Mouse (Mus musculus) forebrain, embryonic 15.5 days (tissue): ENCODE measurements at regions not wholly inside any gene's neighbourhood (a gene's known extent, or its start where the extent isn't known, plus 50 kb on each side); places are given as distances from the start of the nearest gene placed in this dataset.

Experiments
- ATAC-seq: fragments of 200-750 bp; cut with Nextera tagmentation; replicated peaks from 2 replicates; pipeline ENCODE4 v1.8.0; 2017; ENCODE audit warnings: mild to moderate bottlenecking, moderate TSS enrichment, moderate library complexity
- H3K27ac ChIP-seq: fragments of 300-500 bp; sonication (generic); replicated peaks from 2 replicates; pipeline ENCODE4 v1.5.1; 2015; ENCODE audit warnings: mild to moderate bottlenecking, inconsistent platforms
- H3K27me3 ChIP-seq: fragments of 300-500 bp; sonication (generic); 2 replicates; pipeline ENCODE4 v1.6.1; 2015; ENCODE audit warnings: inconsistent platforms
- H3K36me3 ChIP-seq: fragments of 300-500 bp; sonication (generic); 2 replicates; pipeline ENCODE4 v1.6.1; 2015; ENCODE audit warnings: mild to moderate bottlenecking, inconsistent platforms
- H3K4me1 ChIP-seq: fragments of 300-500 bp; sonication (generic); 2 replicates; pipeline ENCODE4 v1.6.1; 2015; ENCODE audit warnings: inconsistent platforms
- H3K4me2 ChIP-seq: fragments of 300-500 bp; sonication (generic); replicated peaks from 2 replicates; pipeline ENCODE4 v1.6.1; 2015; ENCODE audit warnings: mild to moderate bottlenecking, inconsistent platforms
- H3K4me3 ChIP-seq: fragments of 300-500 bp; sonication (generic); 2 replicates; pipeline ENCODE4 v1.5.1; 2015; ENCODE audit warnings: mild to moderate bottlenecking, inconsistent platforms
- H3K9ac ChIP-seq: fragments of 300-500 bp; sonication (generic); replicated peaks from 2 replicates; pipeline ENCODE4 v1.6.1; 2015; ENCODE audit warnings: mild to moderate bottlenecking, inconsistent platforms
- H3K9me3 ChIP-seq: fragments of 300-500 bp; sonication (generic); 2 replicates; pipeline ENCODE4 v1.6.1; 2016; ENCODE audit warnings: inconsistent platforms
- WGBS: fragments of 180-500 bp; shearing (Covaris S2); methylation state at CpG from one replicate; pipeline ENCODE4 v1.1.7; 2015; ENCODE audit warnings: mixed read lengths; 5-methylcytosine and 5-hydroxymethylcytosine counted together

- Histone ChIP-seq H3K4me2 (no peak overlapping the region), H3K27me3 (no peaks in the 10 kb centered on the region), H3K9me3 (no peaks in the 10 kb centered on the region), H3K27ac (no peak overlapping the region), H3K9ac (no peak overlapping the region), H3K4me3 (no peak overlapping the region), H3K4me1 (peaks cover 8% of the 10 kb centered on the region), H3K36me3 (no peaks in the 10 kb centered on the region)
- 69% methylated on average over 4 of the region's 4 CpGs for WGBS
- ATAC-seq = no peak
Measured at GRCm38 (mm10) chr2:74409856-74410404, 169.3 kb downstream of the Lnpk start.

- Histone ChIP-seq H3K4me3 (no peak overlapping the region), H3K4me1 (peaks cover 14% of the 10 kb centered on the region), H3K4me2 (no peak overlapping the region), H3K9ac (no peak overlapping the region), H3K27ac (peak overlapping the region; percentile 56), H3K27me3 (no peaks in the 10 kb centered on the region), H3K36me3 (no peaks in the 10 kb centered on the region), H3K9me3 (no peaks in the 10 kb centered on the region)
- WGBS = 23% methylated on average over 3 of the region's 3 CpGs
- ATAC-seq = peak; percentile 35; the same call in 1 of the 2 replicates
Measured at GRCm38 (mm10) chr2:74404493-74404892, 174.7 kb downstream of the Lnpk start.

GRCm38 (mm10) chr2:74391064-74391463 lies 188.2 kb downstream of the Lnpk start:
- H3K36me3 ChIP-seq = no peaks in the 10 kb centered on the region
- H3K9ac ChIP-seq = no peak overlapping the region
- H3K27me3 ChIP-seq = no peaks in the 10 kb centered on the region
- no peak overlapping the region for H3K4me3 ChIP-seq
- no peak overlapping the region for H3K27ac ChIP-seq
- WGBS = 91% methylated on average over 4 of the region's 4 CpGs
- no peaks in the 10 kb centered on the region for H3K9me3 ChIP-seq
- no peaks in the 10 kb centered on the region for H3K4me1 ChIP-seq
- no peak overlapping the region for H3K4me2 ChIP-seq
- ATAC-seq = no peak

GRCm38 (mm10) chr2:74388078-74388477 lies 191.2 kb downstream of the Lnpk start:
- WGBS = 80% methylated on average over 5 of the region's 5 CpGs
- Histone ChIP-seq H3K27me3 (no peaks in the 10 kb centered on the region), H3K36me3 (no peaks in the 10 kb centered on the region), H3K4me3 (no peak overlapping the region), H3K4me2 (no peak overlapping the region), H3K9me3 (no peaks in the 10 kb centered on the region), H3K4me1 (no peaks in the 10 kb centered on the region), H3K27ac (no peak overlapping the region), H3K9ac (no peak overlapping the region)
- ATAC-seq = no peak

- no peaks in the 10 kb centered on the region for H3K9me3 ChIP-seq
- H3K9ac ChIP-seq = no peak overlapping the region
- H3K27me3 ChIP-seq = no peaks in the 10 kb centered on the region
- no peak overlapping the region for H3K27ac ChIP-seq
- ATAC-seq = no peak
- no peak overlapping the region for H3K4me2 ChIP-seq
- 90% methylated on average over 1 of the region's 1 CpGs for whole genome bisulfite sequencing
- no peaks in the 10 kb centered on the region for H3K4me1 ChIP-seq
- no peak overlapping the region for H3K4me3 ChIP-seq
- no peaks in the 10 kb centered on the region for H3K36me3 ChIP-seq
Measured at GRCm38 (mm10) chr2:74384918-74385317, 194.3 kb downstream of the Lnpk start.

GRCm38 (mm10) chr2:74380574-74381287 lies 198.5 kb downstream of the Lnpk start:
- H3K9ac ChIP-seq = no peak overlapping the region
- no peak overlapping the region for H3K4me2 ChIP-seq
- no peak for ATAC-seq
- WGBS = 86% methylated on average over 7 of the region's 7 CpGs
- H3K27me3 ChIP-seq = no peaks in the 10 kb centered on the region
- no peaks in the 10 kb centered on the region for H3K4me1 ChIP-seq
- H3K9me3 ChIP-seq = no peaks in the 10 kb centered on the region
- H3K4me3 ChIP-seq = no peak overlapping the region
- no peaks in the 10 kb centered on the region for H3K36me3 ChIP-seq
- H3K27ac ChIP-seq = no peak overlapping the region

GRCm38 (mm10) chr2:74378709-74379108 lies 200.5 kb downstream of the Lnpk start:
- Histone ChIP-seq H3K36me3 (no peaks in the 10 kb centered on the region), H3K4me1 (no peaks in the 10 kb centered on the region), H3K27ac (no peak overlapping the region), H3K27me3 (no peaks in the 10 kb centered on the region), H3K4me2 (no peak overlapping the region), H3K9ac (no peak overlapping the region), H3K9me3 (no peaks in the 10 kb centered on the region), H3K4me3 (no peak overlapping the region)
- WGBS = 92% methylated on average over 3 of the region's 3 CpGs
- no peak for ATAC-seq

- Histone ChIP-seq H3K27me3 (no peaks in the 10 kb centered on the region), H3K9ac (no peak overlapping the region), H3K4me3 (no peak overlapping the region), H3K9me3 (no peaks in the 10 kb centered on the region), H3K4me2 (no peak overlapping the region), H3K4me1 (no peaks in the 10 kb centered on the region), H3K27ac (no peak overlapping the region), H3K36me3 (no peaks in the 10 kb centered on the region)
- no peak for ATAC-seq
- 86% methylated on average over 1 of the region's 1 CpGs for WGBS
Measured at GRCm38 (mm10) chr2:74373938-74374337, 205.3 kb downstream of the Lnpk start.

GRCm38 (mm10) chr2:74373056-74373455 lies 206.2 kb downstream of the Lnpk start:
- Histone ChIP-seq H3K4me2 (no peak overlapping the region), H3K36me3 (no peaks in the 10 kb centered on the region), H3K4me1 (no peaks in the 10 kb centered on the region), H3K4me3 (no peak overlapping the region), H3K27ac (no peak overlapping the region), H3K27me3 (no peaks in the 10 kb centered on the region), H3K9me3 (no peaks in the 10 kb centered on the region), H3K9ac (no peak overlapping the region)
- ATAC-seq = no peak
- WGBS = 39% methylated on average over 4 of the region's 4 CpGs

- H3K4me1 ChIP-seq = no peaks in the 10 kb centered on the region
- no peaks in the 10 kb centered on the region for H3K27me3 ChIP-seq
- H3K27ac ChIP-seq = no peak overlapping the region
- H3K4me2 ChIP-seq = no peak overlapping the region
- no peaks in the 10 kb centered on the region for H3K36me3 ChIP-seq
- WGBS = 88% methylated on average over 2 of the region's 2 CpGs
- no peak overlapping the region for H3K9ac ChIP-seq
- H3K4me3 ChIP-seq = no peak overlapping the region
- no peaks in the 10 kb centered on the region for H3K9me3 ChIP-seq
- ATAC-seq = no peak
Measured at GRCm38 (mm10) chr2:74363255-74363654, 216.0 kb downstream of the Lnpk start.

- Histone ChIP-seq H3K4me3 (no peak overlapping the region), H3K27ac (no peak overlapping the region), H3K4me1 (no peaks in the 10 kb centered on the region), H3K27me3 (no peaks in the 10 kb centered on the region), H3K9me3 (no peaks in the 10 kb centered on the region), H3K9ac (no peak overlapping the region), H3K36me3 (no peaks in the 10 kb centered on the region), H3K4me2 (no peak overlapping the region)
- 0 out of 2 replicates have a peak, but pooled peaks have one; percentile 23 for ATAC-seq
- WGBS = 50% methylated on average over 8 of the region's 8 CpGs
Measured at GRCm38 (mm10) chr2:74354591-74354990, 224.6 kb downstream of the Lnpk start.

GRCm38 (mm10) chr2:74349809-74350208 lies 229.4 kb downstream of the Lnpk start:
- no peaks in the 10 kb centered on the region for H3K4me1 ChIP-seq
- no peaks in the 10 kb centered on the region for H3K36me3 ChIP-seq
- H3K9me3 ChIP-seq = no peaks in the 10 kb centered on the region
- no peak overlapping the region for H3K4me3 ChIP-seq
- no peaks in the 10 kb centered on the region for H3K27me3 ChIP-seq
- no peak overlapping the region for H3K4me2 ChIP-seq
- WGBS = 51% methylated on average over 6 of the region's 6 CpGs
- H3K9ac ChIP-seq = no peak overlapping the region
- ATAC-seq = no peak
- H3K27ac ChIP-seq = no peak overlapping the region

- Histone ChIP-seq H3K27ac (no peak overlapping the region), H3K36me3 (no peaks in the 10 kb centered on the region), H3K4me3 (no peak overlapping the region), H3K9ac (no peak overlapping the region), H3K27me3 (no peaks in the 10 kb centered on the region), H3K4me1 (no peaks in the 10 kb centered on the region), H3K9me3 (no peaks in the 10 kb centered on the region), H3K4me2 (no peak overlapping the region)
- WGBS = 82% methylated on average over 9 of the region's 9 CpGs
- ATAC-seq = no peak
Measured at GRCm38 (mm10) chr2:74306301-74306700, 272.9 kb downstream of the Lnpk start.
